Mouse (Mus musculus): ENCODE measurements at regions not wholly inside any gene's neighbourhood (a gene's known extent, or its start where the extent isn't known, plus 50 kb on each side); places are given as distances from the start of the nearest gene placed in this dataset.
A peak's percentile ranks its signal among the peaks of the same experiment; 100 is the strongest.

- 72% methylated on average over 6 of the region's 6 CpGs for WGBS
- no peak overlapping the region for H3K4me3 ChIP-seq (ENCODE audit: low read depth, low read length)
- H3K4me2 ChIP-seq = no peak overlapping the region
- no peaks in the 10 kb centered on the region for H3K4me1 ChIP-seq (ENCODE audit: insufficient read depth)
- no peak overlapping the region for H3K27ac ChIP-seq (ENCODE audit: low read depth)
- H3K9me3 ChIP-seq (ENCODE audit: low read depth, low read length) = no peaks in the 10 kb centered on the region
- no peak for ATAC-seq (ENCODE audit: insufficient read depth)
- no peaks in the 10 kb centered on the region for H3K27me3 ChIP-seq (ENCODE audit: insufficient read depth, low read length)
- no peak for DNase-seq
- no peaks in the 10 kb centered on the region for H3K36me3 ChIP-seq (ENCODE audit: insufficient read depth)
- no peak overlapping the region for H3K9ac ChIP-seq
- TF ChIP-seq CTCF (IDR thresholded peaks at IDR 0.05; ENCODE audit: low read depth) = no peak
Measured at GRCm38 (mm10) chr10:109405116-109405685, 394.4 kb upstream of the Syt1 start.

- no peak overlapping the region for H3K9ac ChIP-seq
- no peak for TF ChIP-seq CTCF (IDR thresholded peaks at IDR 0.05; ENCODE audit: low read depth)
- H3K9me3 ChIP-seq (ENCODE audit: low read depth, low read length) = no peaks in the 10 kb centered on the region
- no peaks in the 10 kb centered on the region for H3K27me3 ChIP-seq (ENCODE audit: insufficient read depth, low read length)
- 66% methylated on average over 4 of the region's 4 CpGs for WGBS
- no peak overlapping the region for H3K27ac ChIP-seq (ENCODE audit: low read depth)
- DNase-seq = no peak
- no peaks in the 10 kb centered on the region for H3K36me3 ChIP-seq (ENCODE audit: insufficient read depth)
- no peak overlapping the region for H3K4me3 ChIP-seq (ENCODE audit: low read depth, low read length)
- H3K4me1 ChIP-seq (ENCODE audit: insufficient read depth) = no peaks in the 10 kb centered on the region
- no peak for ATAC-seq (ENCODE audit: insufficient read depth)
- H3K4me2 ChIP-seq = no peak overlapping the region
Measured at GRCm38 (mm10) chr10:109383758-109384157, 373.0 kb upstream of the Syt1 start.

- H3K4me3 ChIP-seq (ENCODE audit: low read depth, low read length) = no peak overlapping the region
- no peak overlapping the region for H3K4me2 ChIP-seq
- no peaks in the 10 kb centered on the region for H3K27me3 ChIP-seq (ENCODE audit: insufficient read depth, low read length)
- H3K27ac ChIP-seq (ENCODE audit: low read depth) = no peak overlapping the region
- no peaks in the 10 kb centered on the region for H3K36me3 ChIP-seq (ENCODE audit: insufficient read depth)
- no peak for TF ChIP-seq CTCF (IDR thresholded peaks at IDR 0.05; ENCODE audit: low read depth)
- H3K4me1 ChIP-seq (ENCODE audit: insufficient read depth) = no peaks in the 10 kb centered on the region
- 81% methylated on average over 4 of the region's 4 CpGs for WGBS
- no peak for DNase-seq
- no peak overlapping the region for H3K9ac ChIP-seq
- no peak for ATAC-seq (ENCODE audit: insufficient read depth)
- no peaks in the 10 kb centered on the region for H3K9me3 ChIP-seq (ENCODE audit: low read depth, low read length)
Measured at GRCm38 (mm10) chr10:109378846-109379245, 368.1 kb upstream of the Syt1 start.

- WGBS = 73% methylated on average over 1 of the region's 1 CpGs
- ATAC-seq (ENCODE audit: insufficient read depth) = no peak
Measured at GRCm38 (mm10) chr10:109360161-109360560, 349.4 kb upstream of the Syt1 start.

GRCm38 (mm10) chr10:109358812-109359211, 348.0 kb upstream of the Syt1 start:
- no peak overlapping the region for H3K4me3 ChIP-seq (ENCODE audit: low read depth, low read length)
- H3K27me3 ChIP-seq (ENCODE audit: insufficient read depth, low read length) = no peaks in the 10 kb centered on the region
- ATAC-seq (ENCODE audit: insufficient read depth) = no peak
- H3K4me2 ChIP-seq = no peak overlapping the region
- 55% methylated on average over 6 of the region's 6 CpGs for WGBS
- H3K36me3 ChIP-seq (ENCODE audit: insufficient read depth) = no peaks in the 10 kb centered on the region
- no peak for TF ChIP-seq CTCF (IDR thresholded peaks at IDR 0.05; ENCODE audit: low read depth)
- H3K9ac ChIP-seq = no peak overlapping the region
- no peaks in the 10 kb centered on the region for H3K9me3 ChIP-seq (ENCODE audit: low read depth, low read length)
- no peak overlapping the region for H3K27ac ChIP-seq (ENCODE audit: low read depth)
- H3K4me1 ChIP-seq (ENCODE audit: insufficient read depth) = no peaks in the 10 kb centered on the region
- DNase-seq = no peak

More at GRCm38 (mm10) chr10:109360161-109360560, 349.4 kb upstream of the Syt1 start:
- no peak for TF ChIP-seq CTCF (IDR thresholded peaks at IDR 0.05; ENCODE audit: low read depth)
- Histone ChIP-seq H3K9ac (no peak overlapping the region), H3K4me2 (no peak overlapping the region), H3K27me3 (ENCODE audit: insufficient read depth, low read length) (no peaks in the 10 kb centered on the region), H3K4me3 (ENCODE audit: low read depth, low read length) (no peak overlapping the region), H3K4me1 (ENCODE audit: insufficient read depth) (no peaks in the 10 kb centered on the region), H3K27ac (ENCODE audit: low read depth) (no peak overlapping the region), H3K36me3 (ENCODE audit: insufficient read depth) (no peaks in the 10 kb centered on the region), H3K9me3 (ENCODE audit: low read depth, low read length) (no peaks in the 10 kb centered on the region)
- DNase-seq = no peak

- Histone ChIP-seq H3K4me1 (ENCODE audit: insufficient read depth) (no peaks in the 10 kb centered on the region), H3K27ac (ENCODE audit: low read depth) (no peak overlapping the region), H3K4me2 (no peak overlapping the region), H3K27me3 (ENCODE audit: insufficient read depth, low read length) (no peaks in the 10 kb centered on the region), H3K4me3 (ENCODE audit: low read depth, low read length) (no peak overlapping the region), H3K9ac (no peak overlapping the region), H3K9me3 (ENCODE audit: low read depth, low read length) (no peaks in the 10 kb centered on the region), H3K36me3 (ENCODE audit: insufficient read depth) (no peaks in the 10 kb centered on the region)
- peak; percentile 8 for DNase-seq
- no peak for TF ChIP-seq CTCF (IDR thresholded peaks at IDR 0.05; ENCODE audit: low read depth)
- no peak for ATAC-seq (ENCODE audit: insufficient read depth)
- 73% methylated on average over 7 of the region's 7 CpGs for WGBS
Measured at GRCm38 (mm10) chr10:109332846-109333386, 322.1 kb upstream of the Syt1 start.

GRCm38 (mm10) chr10:109309286-109309685, 298.5 kb upstream of the Syt1 start:
- no peaks in the 10 kb centered on the region for H3K36me3 ChIP-seq (ENCODE audit: insufficient read depth)
- TF ChIP-seq CTCF (IDR thresholded peaks at IDR 0.05; ENCODE audit: low read depth) = no peak
- no peak overlapping the region for H3K9ac ChIP-seq
- H3K9me3 ChIP-seq (ENCODE audit: low read depth, low read length) = no peaks in the 10 kb centered on the region
- ATAC-seq (ENCODE audit: insufficient read depth) (no peak), DNase-seq (no peak)
- no peaks in the 10 kb centered on the region for H3K27me3 ChIP-seq (ENCODE audit: insufficient read depth, low read length)
- H3K4me3 ChIP-seq (ENCODE audit: low read depth, low read length) = no peak overlapping the region
- no peak overlapping the region for H3K27ac ChIP-seq (ENCODE audit: low read depth)
- 82% methylated on average over 6 of the region's 6 CpGs for WGBS
- no peak overlapping the region for H3K4me2 ChIP-seq
- H3K4me1 ChIP-seq (ENCODE audit: insufficient read depth) = no peaks in the 10 kb centered on the region
